9 mouse cellular contexts compared by ENCODE assay signal in the genomic region with DNA sequence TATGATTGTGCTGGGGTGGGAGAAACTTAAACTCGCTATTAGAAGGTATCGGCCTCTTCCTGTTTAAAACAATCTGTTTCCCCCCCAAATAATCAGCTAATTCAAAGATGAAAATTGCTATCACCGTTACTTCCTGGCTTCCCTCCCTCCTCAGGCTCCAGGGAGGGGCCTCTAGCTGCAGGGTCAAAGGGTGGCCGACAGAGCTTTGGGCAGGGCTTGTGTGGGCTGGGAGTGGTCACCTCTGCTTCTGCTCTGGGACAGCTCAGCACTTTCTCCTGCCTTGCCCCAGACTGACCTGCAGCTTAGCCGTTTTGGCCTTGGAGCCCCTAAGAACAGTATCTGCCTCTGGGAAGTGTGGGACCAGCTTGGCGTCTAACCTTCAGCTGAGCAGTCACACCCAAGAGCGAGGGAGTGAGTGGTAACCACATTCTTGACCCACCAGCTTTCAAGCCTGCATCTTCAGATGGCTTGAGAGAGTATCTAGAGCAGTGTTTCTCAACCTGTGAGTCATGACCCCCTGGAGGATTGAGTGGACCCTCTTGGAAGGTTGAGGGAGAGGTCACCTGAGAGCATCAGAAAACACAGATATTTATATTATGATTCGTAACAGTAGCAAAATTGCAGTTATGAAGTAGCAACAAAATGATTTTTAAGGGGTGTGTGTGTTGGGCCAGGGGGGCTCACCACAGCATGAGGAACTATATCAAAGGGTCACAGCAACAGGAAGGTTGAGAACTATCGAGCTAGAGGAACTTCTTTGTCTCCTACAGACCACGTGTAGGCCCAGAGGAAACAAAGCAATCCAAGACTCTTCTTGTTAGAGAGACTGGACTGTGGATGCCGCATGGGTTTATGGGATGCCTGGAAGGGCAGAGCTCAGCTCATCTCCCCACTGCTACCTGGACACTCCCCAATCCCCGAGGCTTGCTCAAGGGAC. TPM values are rescaled to one million over a fixed set of nuclear protein-coding genes. Genes with fewer than 3 reads are reported as not detected.
A peak's percentile ranks its signal among the peaks of the same experiment; 100 is the strongest.
DNase-seq lines count a peak whose midpoint lies in the region; ATAC-seq and TF ChIP-seq lines count a peak whose summit lies in the region.
"Had no signal": no experiment of that assay in that cellular context is flagged by ENCODE, and none has a peak within 500 bp of the region (broad histone marks: within the 10 kb centered on the region; RNA-seq: fewer than 3 reads in every experiment).

No protein-coding gene starts in this region.

- no peak overlapping the region for H3K4me2 ChIP-seq in intestine, embryonic 15.5 days (replicated peaks)
- no peak overlapping the region for H3K4me2 ChIP-seq in intestine, postnatal 0 days (replicated peaks; ENCODE audit: low read depth)
- H3K4me2 ChIP-seq in heart, embryonic 12.5 days: 0 out of 2 replicates have a peak overlapping the region, but pooled peaks have one; percentile 14
- H3K4me2 ChIP-seq in limb, embryonic 15.5 days: no peak overlapping the region
- H3K4me2 ChIP-seq in midbrain, embryonic 16.5 days (ENCODE audit: low read length): no peak overlapping the region

- H3K9me3 ChIP-seq in intestine, embryonic 15.5 days: no peaks in the 10 kb centered on the region
- H3K9me3 ChIP-seq in intestine, postnatal 0 days (ENCODE audit: control insufficient read depth): no peaks in the 10 kb centered on the region
- no peaks in the 10 kb centered on the region for H3K9me3 ChIP-seq in heart, embryonic 12.5 days (replicated peaks)
- H3K9me3 ChIP-seq in limb, embryonic 15.5 days: no peaks in the 10 kb centered on the region
- no peaks in the 10 kb centered on the region for H3K9me3 ChIP-seq in midbrain, embryonic 16.5 days (replicated peaks; ENCODE audit: control insufficient read depth, low read length, poor library complexity, severe bottlenecking)

- H3K4me3 ChIP-seq in intestine, embryonic 15.5 days (replicated peaks): no peak overlapping the region
- H3K4me3 ChIP-seq in intestine, postnatal 0 days (ENCODE audit: low read depth, low read length): no peak overlapping the region
- H3K4me3 ChIP-seq in heart, embryonic 12.5 days: no peak overlapping the region
- no peak overlapping the region for H3K4me3 ChIP-seq in limb, embryonic 15.5 days
- H3K4me3 ChIP-seq in small intestine, adult 2 months (ENCODE audit: low read depth, low read length): no peak overlapping the region
- no peak overlapping the region for H3K4me3 ChIP-seq in midbrain, embryonic 16.5 days (ENCODE audit: low read depth, low read length)

- H3K27me3 ChIP-seq in intestine, embryonic 15.5 days (replicated peaks): no peaks in the 10 kb centered on the region
- H3K27me3 ChIP-seq in intestine, postnatal 0 days (replicated peaks; ENCODE audit: control insufficient read depth, insufficient read depth, low read length): no peaks in the 10 kb centered on the region
- no peaks in the 10 kb centered on the region for H3K27me3 ChIP-seq in heart, embryonic 12.5 days (replicated peaks)
- no peaks in the 10 kb centered on the region for H3K27me3 ChIP-seq in limb, embryonic 15.5 days
- H3K27me3 ChIP-seq in small intestine, adult 2 months (ENCODE audit: control insufficient read depth, insufficient read depth, low read length): no peaks in the 10 kb centered on the region
- no peaks in the 10 kb centered on the region for H3K27me3 ChIP-seq in midbrain, embryonic 16.5 days (ENCODE audit: control insufficient read depth, insufficient read depth, low read depth, low read length)

- H3K27ac ChIP-seq in intestine, embryonic 15.5 days: no peak overlapping the region
- no peak overlapping the region for H3K27ac ChIP-seq in intestine, postnatal 0 days (ENCODE audit: low read depth, low read length)
- peak overlapping the region; percentile 76 for H3K27ac ChIP-seq in heart, embryonic 12.5 days (ENCODE audit: poor library complexity, severe bottlenecking)
- no peak overlapping the region; the same call in 1 of the 2 replicates for H3K27ac ChIP-seq in limb, embryonic 15.5 days
- peak overlapping the region; percentile 41; the same call in 1 of the 2 replicates for H3K27ac ChIP-seq in small intestine, adult 2 months (ENCODE audit: insufficient read depth, low read depth, low read length)
- no peak overlapping the region for H3K27ac ChIP-seq in midbrain, embryonic 16.5 days (ENCODE audit: low read length)

- ATAC-seq in intestine, embryonic 15.5 days: peak; percentile 77; the same call in 1 of the 2 replicates
- no peak for ATAC-seq in intestine, postnatal 0 days
- ATAC-seq in heart, embryonic 12.5 days (ENCODE audit: insufficient number of reproducible peaks, low FRiP score): peak; percentile 87; the same call in 1 of the 2 replicates
- peak; percentile 63; the same call in 1 of the 2 replicates for ATAC-seq in limb, embryonic 15.5 days (ENCODE audit: insufficient number of reproducible peaks, low FRiP score, low TSS enrichment, low read depth)
- no peak for ATAC-seq in midbrain, embryonic 16.5 days

- WGBS in intestine, embryonic 15.5 days: 63% methylated on average over 12 of the region's 12 CpGs
- 58% methylated on average over 12 of the region's 12 CpGs for WGBS in intestine, postnatal 0 days
- WGBS in heart, embryonic 12.5 days: 52% methylated on average over 12 of the region's 12 CpGs
- WGBS in limb, embryonic 15.5 days: 59% methylated on average over 12 of the region's 12 CpGs
- WGBS in small intestine, adult 2 months: 49% methylated on average over 12 of the region's 12 CpGs
- WGBS in midbrain, embryonic 16.5 days: 80% methylated on average over 12 of the region's 12 CpGs

- TF ChIP-seq CTCF in intestine, postnatal 0 days (IDR thresholded peaks at IDR 0.05; ENCODE audit: low read depth): no peak
- no peak for TF ChIP-seq CTCF in small intestine, adult 2 months (IDR thresholded peaks at IDR 0.05; ENCODE audit: extremely low read depth, insufficient read length, insufficient replicate concordance, low read depth, low read length)

- H3K4me1 ChIP-seq in intestine, embryonic 15.5 days (replicated peaks): peaks cover 6% of the 10 kb centered on the region; the same call in 1 of the 2 replicates
- H3K4me1 ChIP-seq in intestine, postnatal 0 days (replicated peaks; ENCODE audit: control insufficient read depth, insufficient read depth, low read length): no peaks in the 10 kb centered on the region
- peaks cover 19% of the 10 kb centered on the region for H3K4me1 ChIP-seq in heart, embryonic 12.5 days (replicated peaks)
- H3K4me1 ChIP-seq in limb, embryonic 15.5 days: peaks cover 12% of the 10 kb centered on the region; the same call in 1 of the 2 replicates
- H3K4me1 ChIP-seq in small intestine, adult 2 months (ENCODE audit: control insufficient read depth, insufficient read depth, insufficient read length, low read length): peaks cover 4% of the 10 kb centered on the region; the same call in 1 of the 2 replicates
- no peaks in the 10 kb centered on the region for H3K4me1 ChIP-seq in midbrain, embryonic 16.5 days (ENCODE audit: control insufficient read depth, insufficient read depth, low read length)

- no peak overlapping the region for H3K9ac ChIP-seq in intestine, embryonic 15.5 days
- no peak overlapping the region for H3K9ac ChIP-seq in intestine, postnatal 0 days (ENCODE audit: low read depth, low read length)
- H3K9ac ChIP-seq in heart, embryonic 12.5 days: no peak overlapping the region
- H3K9ac ChIP-seq in limb, embryonic 15.5 days: no peak overlapping the region
- no peak overlapping the region for H3K9ac ChIP-seq in midbrain, embryonic 16.5 days (ENCODE audit: low read depth, low read length)

- no peak for TF ChIP-seq POLR2A in small intestine, adult 2 months (IDR thresholded peaks at IDR 0.05; ENCODE audit: low read depth, low read length)

- no peaks in the 10 kb centered on the region for H3K36me3 ChIP-seq in intestine, embryonic 15.5 days
- H3K36me3 ChIP-seq in intestine, postnatal 0 days (ENCODE audit: control insufficient read depth, insufficient read depth): no peaks in the 10 kb centered on the region
- no peaks in the 10 kb centered on the region for H3K36me3 ChIP-seq in heart, embryonic 12.5 days
- no peaks in the 10 kb centered on the region for H3K36me3 ChIP-seq in limb, embryonic 15.5 days
- H3K36me3 ChIP-seq in small intestine, adult 2 months (ENCODE audit: control insufficient read depth, insufficient read depth, low read length): no peaks in the 10 kb centered on the region
- H3K36me3 ChIP-seq in midbrain, embryonic 16.5 days (ENCODE audit: control insufficient read depth, insufficient read depth, low read length): no peaks in the 10 kb centered on the region

- intact Hi-C loops in left cerebral cortex, postnatal 25 days (cut with DNase I): no loop called here

- no peak for DNase-seq in left cerebral cortex, postnatal 25 days (ENCODE audit: low spot score in 2 of 2)
- no peak for DNase-seq in right cerebral cortex, postnatal 4 days
- DNase-seq: retina, postnatal 1 day had no signal

RNA-seq across cellular contexts. Expression of gene Elk3, which starts 15.1 kb away (rescaled TPM):
- 21.9 and 22.3 TPM in 2 replicates for polyA plus RNA-seq in intestine, embryonic 15.5 days (2015; fragmentation: Nextera tagmentation; extraction: Ambion mirVana)
- polyA plus RNA-seq in intestine, postnatal 0 days (2015; fragmentation: Nextera tagmentation; extraction: Ambion mirVana): 14.2 and 16.4 TPM in 2 replicates
- polyA plus RNA-seq in heart, embryonic 12.5 days (2016; fragmentation: Nextera tagmentation; extraction: Ambion mirVana): 36.8 and 41.0 TPM in 2 replicates
- polyA plus RNA-seq in limb, embryonic 15.5 days (2015; fragmentation: Nextera tagmentation; extraction: Ambion mirVana): 36.2 and 36.3 TPM in 2 replicates
- 9.8 and 10.8 TPM in 2 replicates for polyA plus RNA-seq in small intestine, adult 2 months (2012; rRNA removed)
- 10 to 100 TPM in 1 of 2 experiments, 1 to 10 TPM in 1; 9.6 to 12.4 TPM for total RNA-seq in left cerebral cortex, postnatal 25 days (2021)
- 6.4 and 6.5 TPM in 2 replicates for polyA plus RNA-seq in midbrain, embryonic 16.5 days (2015; fragmentation: Nextera tagmentation; extraction: Ambion mirVana)

Comparison
In these comparisons a context has a peak if more than half of its experiments do, and no peak if none do; other contexts are left out.
1. ATAC-seq: peak in intestine, embryonic 15.5 days (single experiment), heart, embryonic 12.5 days (single experiment) and limb, embryonic 15.5 days (single experiment); none in intestine, postnatal 0 days (single experiment) and midbrain, embryonic 16.5 days (single experiment).
2. H3K27ac ChIP-seq: peak in heart, embryonic 12.5 days (single experiment) and small intestine, adult 2 months (single experiment); none in intestine, embryonic 15.5 days (single experiment), intestine, postnatal 0 days (single experiment), limb, embryonic 15.5 days (single experiment) and midbrain, embryonic 16.5 days (single experiment).